Mouse (Mus musculus): ENCODE measurements around the gene Adamts15. TPM values are rescaled to one million over a fixed set of nuclear protein-coding genes. Genes with fewer than 3 reads are reported as not detected.

Gene Adamts15
- total RNA-seq, 4 experiments from 2014 or later: 0.46 to 0.86 (median 0.68) TPM

- DNase-seq (ENCODE audit: low spot score in 2 of 2): no peak
Observed at GRCm38 (mm10) chr9:30921261-30922103, 770 bp downstream of the Adamts15 start.

GRCm38 (mm10) chr9:30920736-30921135 is 1.5 kb downstream of the Adamts15 start:
- DNase-seq (ENCODE audit: low spot score in 2 of 2): peak; percentile 29 to 30

- DNase-seq (ENCODE audit: low spot score in 2 of 2): peak; percentile 40 to 50
Observed at GRCm38 (mm10) chr9:30919686-30920085, 2.6 kb downstream of the Adamts15 start.

- DNase-seq (ENCODE audit: low spot score in 2 of 2): no peak
Observed at GRCm38 (mm10) chr9:30918466-30919356, 3.5 kb downstream of the Adamts15 start.

- no peak for DNase-seq (ENCODE audit: low spot score in 2 of 2)
Observed at GRCm38 (mm10) chr9:30916266-30916968, 5.8 kb downstream of the Adamts15 start.

- no peak for DNase-seq (ENCODE audit: low spot score in 2 of 2)
Observed at GRCm38 (mm10) chr9:30914241-30914640, 8.0 kb downstream of the Adamts15 start.

- no peak for DNase-seq (ENCODE audit: low spot score in 2 of 2)
Observed at GRCm38 (mm10) chr9:30913429-30913828, 8.8 kb downstream of the Adamts15 start.

- DNase-seq (ENCODE audit: low spot score in 2 of 2): no peak
Observed at GRCm38 (mm10) chr9:30912161-30912560, 10.1 kb downstream of the Adamts15 start.

- DNase-seq (ENCODE audit: low spot score in 2 of 2): no peak
Observed at GRCm38 (mm10) chr9:30910491-30910890, 11.8 kb downstream of the Adamts15 start.

GRCm38 (mm10) chr9:30908973-30909372 is 13.3 kb downstream of the Adamts15 start:
- no peak for DNase-seq (ENCODE audit: low spot score in 2 of 2)

GRCm38 (mm10) chr9:30908296-30908690 is 14.0 kb downstream of the Adamts15 start:
- no peak for DNase-seq (ENCODE audit: low spot score in 2 of 2)

GRCm38 (mm10) chr9:30907677-30908295 is 14.5 kb downstream of the Adamts15 start:
- no peak for DNase-seq (ENCODE audit: low spot score in 2 of 2)

GRCm38 (mm10) chr9:30906426-30906825 is 15.8 kb downstream of the Adamts15 start:
- no peak for DNase-seq (ENCODE audit: low spot score in 2 of 2)

- no peak for DNase-seq (ENCODE audit: low spot score in 2 of 2)
Observed at GRCm38 (mm10) chr9:30905861-30906260, 16.4 kb downstream of the Adamts15 start.

GRCm38 (mm10) chr9:30903266-30903665 is 19.0 kb downstream of the Adamts15 start:
- no peak for DNase-seq (ENCODE audit: low spot score in 2 of 2)

GRCm38 (mm10) chr9:30902641-30903040 is 19.6 kb downstream of the Adamts15 start:
- DNase-seq (ENCODE audit: low spot score in 2 of 2): no peak

- DNase-seq (ENCODE audit: low spot score in 2 of 2): no peak
Observed at GRCm38 (mm10) chr9:30902152-30902551, 20.1 kb downstream of the Adamts15 start.

GRCm38 (mm10) chr9:30897169-30897568 is 25.1 kb downstream of the Adamts15 start:
- no peak for DNase-seq (ENCODE audit: low spot score in 2 of 2)

GRCm38 (mm10) chr9:30896752-30897151 is 25.5 kb downstream of the Adamts15 start:
- DNase-seq (ENCODE audit: low spot score in 2 of 2): peak; percentile 49 to 59

- no peak for DNase-seq (ENCODE audit: low spot score in 2 of 2)
Observed at GRCm38 (mm10) chr9:30895618-30896017, 26.6 kb downstream of the Adamts15 start.

- DNase-seq (ENCODE audit: low spot score in 2 of 2): no peak
Observed at GRCm38 (mm10) chr9:30886276-30886675, 36.0 kb downstream of the Adamts15 start.
